Mouse (Mus musculus): ENCODE results near the gene Sorcs2. TPM values are rescaled to one million over a fixed set of nuclear protein-coding genes. Genes with fewer than 3 reads are reported as not detected.

The Sorcs2 gene
- total RNA-seq, 2 experiments from 2014 or later = 36.6 to 45.0 TPM

GRCm38 (mm10) chr5:36367181-36367610 is 30.7 kb downstream of the Sorcs2 start:
- intact Hi-C loops (cut with DNase I) = no loop called here
- peak; percentile 27 to 32 for DNase-seq (ENCODE audit: low spot score in 2 of 2)

DNA sequence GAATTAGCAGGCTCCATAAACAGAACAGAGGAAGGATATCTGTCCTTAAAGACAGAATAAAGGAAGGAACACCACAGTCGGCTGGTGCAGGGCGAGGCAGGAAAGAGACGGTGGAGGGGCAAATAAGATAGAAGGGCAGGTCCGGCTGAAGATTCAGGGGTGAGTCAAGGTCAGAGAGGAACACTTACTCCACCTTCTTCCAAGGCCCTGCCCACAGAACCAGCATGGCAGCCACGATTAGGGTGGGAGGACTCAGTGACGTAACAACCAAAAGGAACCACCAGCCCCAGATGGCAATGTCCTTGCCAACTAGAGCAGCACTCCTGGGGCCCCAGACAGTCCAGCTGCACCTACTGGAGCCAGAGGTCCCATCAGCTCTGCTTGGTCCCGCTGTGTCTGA is 36.2 kb downstream of the Sorcs2 start:
- intact Hi-C loops (cut with DNase I) = no loop called here

DNA sequence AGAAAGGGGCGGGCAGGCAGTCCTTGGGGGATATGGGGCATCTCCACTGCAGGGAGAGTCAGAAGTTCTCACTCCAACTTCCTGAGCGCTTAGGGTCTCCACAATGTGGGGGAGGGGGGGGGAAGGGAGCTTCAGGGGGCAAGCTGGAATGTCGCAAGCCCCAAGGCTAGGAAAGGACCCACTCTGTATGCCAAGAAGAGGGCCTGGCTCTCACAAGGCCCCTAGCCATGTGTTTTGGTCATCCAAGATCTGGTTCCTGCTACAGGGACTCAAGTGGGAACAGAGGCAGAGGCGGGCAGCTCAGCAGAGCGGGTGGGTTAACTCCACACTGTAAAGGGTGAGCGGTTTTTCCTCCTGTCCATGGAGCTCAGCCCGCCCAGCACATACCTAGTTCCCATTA is 37.6 kb downstream of the Sorcs2 start:
- intact Hi-C loops (cut with DNase I) = no loop called here
- DNase-seq (ENCODE audit: low spot score in 2 of 2) = no peak

More for the DNA sequence above, 36.2 kb downstream of the Sorcs2 start:
- DNase-seq (ENCODE audit: low spot score in 2 of 2) = no peak

DNA sequence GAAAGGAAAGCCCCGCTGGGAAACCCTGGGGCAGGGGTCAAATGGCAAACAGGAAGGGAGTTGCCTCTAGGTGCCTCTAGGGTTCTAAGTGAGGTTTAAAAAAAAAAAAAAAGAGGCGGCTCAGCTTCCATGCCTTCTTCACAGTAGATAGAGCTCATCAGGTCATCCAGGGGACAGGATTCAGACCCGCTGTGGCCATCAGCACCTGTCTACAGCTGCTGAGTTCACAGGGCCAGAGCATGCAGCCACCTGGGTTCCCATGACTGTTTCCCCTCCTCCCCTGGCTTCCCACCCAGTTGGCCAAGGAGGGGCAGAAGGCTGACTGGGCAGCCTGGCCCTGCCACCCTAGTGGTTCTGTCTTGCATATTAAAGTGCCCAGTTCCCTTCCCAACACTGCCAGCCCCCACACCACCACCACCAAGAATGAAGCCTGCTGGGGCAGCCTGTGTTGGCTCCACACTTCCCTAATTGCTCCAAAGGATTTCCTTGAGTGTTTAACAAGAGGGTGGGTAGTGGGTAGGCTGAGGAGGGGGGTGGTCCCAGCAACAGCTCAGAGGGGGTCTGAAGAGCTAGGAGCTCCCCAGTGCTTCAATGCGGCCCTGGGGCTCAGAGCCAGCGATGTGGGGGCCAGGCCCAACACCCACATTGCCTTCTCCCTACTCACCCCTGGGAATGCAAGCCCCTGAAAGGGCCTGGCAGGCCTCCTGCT is 38.2 kb downstream of the Sorcs2 start:
- intact Hi-C loops (cut with DNase I) = no loop called here

GRCm38 (mm10) chr5:36358161-36358560 is 39.8 kb downstream of the Sorcs2 start:
- no peak for DNase-seq (ENCODE audit: low spot score in 2 of 2)
- intact Hi-C loops (cut with DNase I) = no loop called here

More for the DNA sequence above, 38.2 kb downstream of the Sorcs2 start:
- DNase-seq (ENCODE audit: low spot score in 2 of 2) = peak in 1 of 2 experiments; percentile 23

GRCm38 (mm10) chr5:36356659-36357058 is 41.3 kb downstream of the Sorcs2 start:
- intact Hi-C loops (cut with DNase I) = no loop called here
- no peak for DNase-seq (ENCODE audit: low spot score in 2 of 2)

DNA sequence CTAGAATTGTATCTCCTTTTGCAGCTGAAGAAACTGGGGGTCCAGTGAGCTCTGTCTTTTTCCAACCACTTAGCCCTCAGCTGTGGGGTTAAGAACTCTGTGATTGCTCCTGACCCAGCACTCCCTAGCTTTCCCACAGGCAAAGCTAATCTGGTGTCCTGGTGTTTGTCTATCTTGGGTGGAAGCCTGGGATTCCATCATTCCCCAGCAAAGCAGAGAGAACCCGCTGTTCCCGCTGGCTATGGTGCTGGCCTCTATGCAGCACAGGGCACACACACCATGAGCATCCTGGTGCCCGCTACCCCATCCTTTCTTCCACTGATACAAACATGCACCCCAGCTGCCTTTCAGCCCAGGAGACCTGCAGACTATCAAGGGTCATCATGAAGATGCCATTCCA is 42.3 kb downstream of the Sorcs2 start:
- intact Hi-C loops (cut with DNase I) = no loop called here
- DNase-seq (ENCODE audit: low spot score in 2 of 2) = no peak

DNA sequence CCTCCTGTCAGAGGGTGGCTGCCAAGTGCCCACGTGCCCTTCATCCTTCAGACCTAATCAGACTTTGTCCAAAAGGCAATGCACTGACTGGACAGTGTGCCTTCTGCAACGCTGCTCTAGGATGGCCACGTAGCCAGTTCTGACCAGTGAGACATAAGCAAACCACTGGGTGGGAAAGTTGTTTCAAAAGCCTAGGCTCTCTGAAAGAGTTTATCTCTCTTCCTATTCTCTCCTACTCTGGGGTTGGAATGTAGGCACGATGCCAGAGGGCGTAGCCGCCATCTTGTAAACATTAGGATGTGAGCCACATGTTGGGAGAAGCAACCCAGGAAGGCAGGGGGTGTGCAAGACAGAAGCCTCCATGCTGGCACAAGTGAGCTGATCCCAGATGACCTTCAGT is 44.3 kb downstream of the Sorcs2 start:
- intact Hi-C loops (cut with DNase I) = no loop called here
- DNase-seq (ENCODE audit: low spot score in 2 of 2) = no peak

DNA sequence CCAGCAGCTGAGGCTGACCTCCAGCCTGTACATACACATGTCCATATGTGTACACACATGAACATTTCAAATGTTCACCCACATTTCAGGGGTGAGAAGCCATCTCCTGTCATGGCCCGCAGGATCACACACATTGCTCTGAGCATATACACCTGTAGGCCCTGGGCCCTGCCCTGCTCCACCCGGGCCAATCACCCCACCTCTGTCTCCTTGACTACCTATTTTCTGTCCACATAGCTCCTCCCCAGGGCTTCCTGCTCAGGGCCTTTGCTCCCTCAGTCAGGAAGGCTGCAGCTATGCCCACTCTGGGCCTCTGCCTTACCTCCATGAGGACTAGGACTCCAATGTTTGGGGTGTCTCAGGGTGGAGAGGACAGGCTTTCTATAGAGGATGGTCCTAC is 44.7 kb downstream of the Sorcs2 start:
- intact Hi-C loops (cut with DNase I) = no loop called here
- no peak for DNase-seq (ENCODE audit: low spot score in 2 of 2)

- intact Hi-C loops (cut with DNase I) = no loop called here
- DNase-seq (ENCODE audit: low spot score in 2 of 2) = no peak
Observed at GRCm38 (mm10) chr5:36346698-36347097, 51.2 kb downstream of the Sorcs2 start.

DNA sequence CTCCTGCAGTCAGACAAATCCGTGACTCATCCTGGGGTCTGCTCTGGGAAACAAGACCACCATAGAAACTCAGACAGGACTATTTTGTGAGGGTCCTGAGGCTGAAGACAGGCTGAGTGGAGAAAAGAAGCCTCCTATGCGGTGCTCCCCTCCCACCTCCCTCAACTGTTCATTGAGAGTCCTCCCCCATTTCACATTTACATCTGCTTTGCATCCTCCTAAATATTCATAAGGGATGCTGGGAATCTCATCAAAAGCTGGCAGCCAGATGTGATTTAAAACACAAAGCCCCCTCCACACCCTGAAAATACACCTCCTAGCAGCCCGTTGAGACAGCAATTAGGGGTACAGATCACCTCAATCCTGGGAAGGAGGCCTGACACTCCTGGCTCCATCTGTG is 58.7 kb downstream of the Sorcs2 start:
- intact Hi-C loops (cut with DNase I) = no loop called here
- no peak for DNase-seq (ENCODE audit: low spot score in 2 of 2)

GRCm38 (mm10) chr5:36336252-36336651 is 61.7 kb downstream of the Sorcs2 start:
- no peak for DNase-seq (ENCODE audit: low spot score in 2 of 2)

DNA sequence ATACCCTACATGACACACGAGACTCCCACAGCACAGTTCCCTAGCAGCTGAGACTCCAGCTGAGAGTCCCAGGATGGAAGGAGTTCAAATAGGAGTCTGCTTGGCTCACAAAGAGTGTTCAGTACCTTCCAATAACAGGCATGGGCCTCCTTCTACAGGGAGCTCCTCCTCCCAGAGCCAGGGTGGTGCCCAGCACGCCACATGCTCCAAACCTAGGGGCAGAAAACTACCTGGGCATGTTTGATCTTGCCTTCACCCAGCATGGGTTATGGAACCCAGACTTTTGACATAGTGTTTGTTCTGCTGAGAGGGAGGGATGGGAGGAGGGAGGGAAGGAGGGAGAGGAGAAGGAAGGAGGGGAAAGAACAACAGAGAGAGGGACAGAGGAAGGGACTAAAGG is 62.3 kb downstream of the Sorcs2 start:
- no peak for DNase-seq (ENCODE audit: low spot score in 2 of 2)
- intact Hi-C loops (cut with DNase I) = no loop called here

More at GRCm38 (mm10) chr5:36336252-36336651, 61.7 kb downstream of the Sorcs2 start:
- intact Hi-C loops (cut with DNase I) = no loop called here

DNA sequence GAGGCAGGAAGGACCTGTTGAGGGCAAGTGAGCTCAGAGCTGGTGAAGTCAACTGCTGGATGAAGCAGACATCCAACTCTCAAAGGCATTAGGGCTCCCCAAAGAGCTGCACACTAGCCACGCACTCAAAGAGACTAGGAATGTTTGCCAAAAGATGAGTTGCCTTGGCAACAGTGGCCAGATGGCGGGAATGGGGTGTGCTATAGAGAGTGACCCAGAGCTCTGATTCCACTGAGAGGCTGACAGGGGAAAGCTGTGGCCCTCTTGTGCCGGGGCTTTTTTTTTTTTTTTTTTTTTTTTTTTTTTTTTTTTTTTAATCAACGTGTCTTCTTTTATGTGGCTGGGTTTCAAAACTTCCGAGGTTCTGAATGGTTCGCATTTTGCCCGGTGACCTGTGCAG is 63.7 kb downstream of the Sorcs2 start:
- DNase-seq (ENCODE audit: low spot score in 2 of 2) = no peak
- intact Hi-C loops (cut with DNase I) = no loop called here

- intact Hi-C loops (cut with DNase I) = no loop called here
- DNase-seq (ENCODE audit: low spot score in 2 of 2) = no peak
Observed at GRCm38 (mm10) chr5:36330472-36331155, 67.3 kb downstream of the Sorcs2 start.

GRCm38 (mm10) chr5:36326057-36327010 is 71.6 kb downstream of the Sorcs2 start:
- intact Hi-C loops (cut with DNase I) = loop anchor here (10.0 kb wide), 1 partner anchor 292 kb away; no protein-coding TSS in a partner anchor

DNA sequence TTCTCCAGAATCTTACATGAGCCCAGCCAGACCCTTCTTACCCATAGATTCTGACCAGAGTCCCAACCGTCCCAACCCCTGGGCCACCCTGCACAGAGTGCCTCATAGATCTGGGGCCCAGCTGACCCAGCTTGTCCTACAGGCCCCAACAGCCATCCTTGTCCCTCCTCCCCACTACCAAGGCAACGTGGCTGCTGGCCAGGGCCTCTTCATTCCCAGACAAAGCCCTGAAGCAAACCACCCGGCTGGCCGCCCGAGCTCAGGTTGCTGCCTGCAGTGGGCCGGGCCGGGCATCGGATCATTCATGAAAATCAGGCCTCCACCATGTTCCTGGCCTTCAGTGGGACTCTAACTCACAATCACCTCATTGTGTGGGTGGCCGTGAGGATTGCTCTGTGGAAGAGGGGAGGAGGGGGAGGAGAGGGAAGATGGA is 73.8 kb downstream of the Sorcs2 start:
- intact Hi-C loops (cut with DNase I) = loop anchor here (10.0 kb wide), 1 partner anchor 289 kb away; no protein-coding TSS in a partner anchor
- DNase-seq (ENCODE audit: low spot score in 2 of 2) = peak; percentile 51 to 61

More at GRCm38 (mm10) chr5:36326057-36327010, 71.6 kb downstream of the Sorcs2 start:
- DNase-seq (ENCODE audit: low spot score in 2 of 2) = no peak

- peak; percentile 53 to 64 for DNase-seq (ENCODE audit: low spot score in 2 of 2)
- intact Hi-C loops (cut with DNase I) = loop anchor here (2.0 to 10.0 kb wide), 2 partner anchors 75 to 289 kb away; partner anchors contain the start of gene Sorcs2
Observed at GRCm38 (mm10) chr5:36323526-36323925, 74.4 kb downstream of the Sorcs2 start.

DNA sequence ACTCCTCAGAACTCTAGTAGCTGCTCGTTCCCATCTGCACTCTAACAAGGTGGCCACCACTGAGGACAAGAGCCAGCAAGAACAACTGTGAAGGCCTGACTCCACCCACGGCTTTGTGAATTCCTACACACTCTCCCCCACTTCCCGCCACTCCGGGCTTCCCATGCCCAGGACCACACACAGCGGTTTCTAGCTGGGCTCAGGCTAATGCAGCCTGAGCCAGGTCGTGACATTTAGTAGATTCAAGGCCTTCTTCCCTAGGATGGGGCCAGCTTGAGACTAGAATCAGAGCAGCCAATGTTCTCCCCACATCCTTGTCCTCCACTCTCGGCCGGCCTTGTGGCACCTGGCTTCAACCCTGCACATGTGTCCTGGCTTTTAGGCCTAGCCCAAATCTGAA is 76.4 kb downstream of the Sorcs2 start:
- intact Hi-C loops (cut with DNase I) = loop anchor here (10.0 kb wide), 1 partner anchor 287 kb away; no protein-coding TSS in a partner anchor

GRCm38 (mm10) chr5:36320667-36321066 is 77.3 kb downstream of the Sorcs2 start:
- no peak for DNase-seq (ENCODE audit: low spot score in 2 of 2)
- intact Hi-C loops (cut with DNase I) = loop anchor here (10.0 kb wide), 1 partner anchor 286 kb away; no protein-coding TSS in a partner anchor

More for the DNA sequence above, 76.4 kb downstream of the Sorcs2 start:
- DNase-seq (ENCODE audit: low spot score in 2 of 2) = no peak

All from left cerebral cortex, postnatal 36 days (tissue).